In the genomic region with DNA sequence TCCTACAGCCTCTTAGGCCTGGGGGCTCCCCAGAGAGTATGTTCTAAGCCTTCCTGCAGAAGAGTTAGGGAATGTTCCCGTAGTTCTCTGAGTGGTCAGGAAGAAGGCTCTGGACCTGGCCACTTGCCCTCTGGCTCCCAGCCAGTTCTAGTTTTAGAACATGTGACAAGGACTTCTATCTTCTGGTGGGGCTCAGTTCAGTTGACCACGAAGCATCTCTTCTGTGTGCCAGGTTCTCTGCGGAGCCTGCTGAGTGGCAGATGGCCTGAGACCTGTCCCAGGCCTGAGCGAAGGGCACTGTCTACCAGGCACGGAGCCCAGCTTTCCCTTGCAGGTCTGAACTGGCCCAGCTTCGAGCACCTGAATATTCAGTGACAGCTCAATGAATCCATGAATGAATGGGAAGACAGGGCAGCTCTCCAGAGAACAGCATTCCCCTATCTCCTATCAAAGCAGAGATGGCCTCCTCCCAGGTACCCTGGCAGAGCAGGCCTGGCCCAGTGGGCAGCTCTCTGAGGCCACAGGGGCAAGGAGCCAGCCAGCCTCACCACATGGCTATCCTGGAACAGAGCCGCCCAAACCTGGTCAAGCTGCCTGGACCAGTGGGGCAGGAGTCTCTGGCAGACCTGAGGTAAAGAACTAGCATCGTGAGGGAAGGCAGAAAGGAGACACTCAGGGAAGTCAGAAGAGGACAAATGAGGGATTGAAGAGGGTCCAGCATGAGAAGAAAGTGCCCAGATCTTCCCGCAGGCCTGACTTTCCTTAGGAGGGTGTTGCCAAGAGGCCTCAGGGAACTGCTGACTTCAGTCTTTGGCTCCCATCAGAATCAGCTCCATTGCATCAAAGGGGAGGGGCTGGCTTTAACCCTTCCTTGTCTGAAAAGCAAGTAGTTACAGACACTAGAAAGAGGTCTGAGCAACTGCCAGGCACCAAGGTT, we compare ENCODE assay signal across 8 mouse cellular contexts.
DNase-seq lines count a peak whose midpoint lies in the region.

No protein-coding gene starts in this region.

- peak; percentile 98 for DNase-seq in left cerebral cortex, postnatal 4 days
- DNase-seq in left cerebral cortex, adult 9 months (ENCODE audit: low spot score in 2 of 2) = no peak
- peak; percentile 100 for DNase-seq in cerebellum, adult 9-11 months
- peak; percentile 86 to 90 for DNase-seq in heart, adult 9 months (ENCODE audit: low spot score in 2 of 2)
- DNase-seq in kidney, postnatal 10 days = peak; percentile 94
- DNase-seq in skeletal muscle tissue, adult 2 months (ENCODE audit: low read depth, low spot score) = peak; percentile 92
- no peak for DNase-seq in layer of hippocampus, adult 9-11 months
- DNase-seq in embryo, embryonic 9.5 days (ENCODE audit: extremely low spot score) = no peak

- intact Hi-C loops in left cerebral cortex, postnatal 4 days (cut with DNase I) = no loop called here

Comparison
In these comparisons a context has a peak if more than half of its experiments do, and no peak if none do; other contexts are left out.
1. DNase-seq: peak in left cerebral cortex, postnatal 4 days (single experiment), cerebellum, adult 9-11 months (single experiment), heart, adult 9 months (2 of 2), kidney, postnatal 10 days (single experiment) and skeletal muscle tissue, adult 2 months (single experiment); none in left cerebral cortex, adult 9 months (0 of 2), layer of hippocampus, adult 9-11 months (single experiment) and embryo, embryonic 9.5 days (single experiment).